Mouse (Mus musculus) kidney, adult 2 months (tissue): ENCODE results near the gene Slc9a7. TPM values are rescaled to one million over a fixed set of nuclear protein-coding genes. Genes with fewer than 3 reads are reported as not detected.
A peak's percentile ranks its signal among the peaks of the same experiment; 100 is the strongest.

Source experiments
- DNase-seq: peaks from one replicate; pipeline ENCODE4 v3.0.0; 2021
- H3K27ac ChIP-seq: fragments of 200-500 bp; 2 replicates; pipeline ENCODE4 v1.5.1; 2012; ENCODE audit warnings: low read depth, low read length, control low read depth, inconsistent platforms; ENCODE audit not compliant: insufficient read depth
- H3K27me3 ChIP-seq: fragments of 200-500 bp; replicated peaks from 2 replicates; pipeline ENCODE4 v1.6.1; 2012; ENCODE audit warnings: mild to moderate bottlenecking, moderate library complexity, low read length, inconsistent platforms; ENCODE audit not compliant: control insufficient read depth, insufficient read depth
- H3K36me3 ChIP-seq: fragments of 200-500 bp; 2 replicates; pipeline ENCODE4 v1.6.1; 2012; ENCODE audit warnings: mild to moderate bottlenecking, moderate library complexity, low read length, inconsistent platforms; ENCODE audit not compliant: control insufficient read depth, insufficient read depth
- H3K4me1 ChIP-seq: fragments of 200-500 bp; 2 replicates; pipeline ENCODE4 v1.6.1; 2011; ENCODE audit warnings: low read length; ENCODE audit not compliant: control insufficient read depth, insufficient read depth
- H3K4me3 ChIP-seq: fragments of 200-500 bp; 2 replicates; pipeline ENCODE4 v1.5.1; 2011; ENCODE audit warnings: mild to moderate bottlenecking, low read depth, low read length, control low read depth; ENCODE audit not compliant: insufficient read depth
- CTCF ChIP-seq: fragments of 200-500 bp; conservative IDR thresholded peaks from 2 replicates; pipeline ENCODE4 v1.5.1; 2011; ENCODE audit warnings: low read depth, mild to moderate bottlenecking, control low read depth, low read length, moderate library complexity, mixed read lengths; ENCODE audit not compliant: insufficient read depth, insufficient read length
- POLR2A ChIP-seq: fragments of 200-500 bp; IDR thresholded peaks from one replicate; pipeline ENCODE4 v1.6.1; 2011; ENCODE audit warnings: low read depth, low read length, control low read depth
- WGBS: fragments of 180-500 bp; shearing (Covaris S2); methylation state at CpG from one replicate; pipeline ENCODE4 v1.1.7; 2018; 5-methylcytosine and 5-hydroxymethylcytosine counted together
- polyA plus RNA-seq: library from polyadenylated mRNA; depleted of rRNA; stranded (reverse); fragments of >200 nt; gene quantifications from 2 replicates; pipeline ENCODE4 v1.2.3, GENCODE M21; 2012

Slc9a7 gene
- polyA plus RNA-seq, 1 experiment = 1.9 TPM

DNA sequence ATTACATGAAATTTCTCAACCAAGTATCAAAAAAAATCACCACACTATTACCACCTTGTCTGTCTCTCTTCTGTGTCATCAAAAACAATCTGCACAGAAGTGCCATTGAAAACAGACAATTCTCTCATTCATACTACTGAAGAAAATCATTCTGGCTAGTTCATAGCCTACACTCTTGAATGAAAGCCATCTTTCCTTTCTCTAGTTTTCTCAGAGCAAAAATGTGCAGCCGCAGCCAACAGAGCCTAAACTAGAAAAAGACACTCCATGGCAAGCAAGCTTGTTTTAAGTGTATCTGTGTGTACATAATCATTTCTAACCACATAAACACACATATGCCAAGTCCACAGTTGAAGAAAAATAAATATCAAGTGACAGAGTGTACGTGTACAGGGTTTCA, 27.2 kb downstream of the Slc9a7 start:
- H3K4me1 ChIP-seq = no peaks in the 10 kb centered on the region
- no peaks in the 10 kb centered on the region for H3K36me3 ChIP-seq
- no peak for DNase-seq
- WGBS = 85% methylated on average over 2 of the region's 2 CpGs
- no peak overlapping the region for H3K4me3 ChIP-seq
- no peaks in the 10 kb centered on the region for H3K27me3 ChIP-seq
- no peak for TF ChIP-seq POLR2A
- TF ChIP-seq CTCF = no peak
- H3K27ac ChIP-seq = no peak overlapping the region

DNA sequence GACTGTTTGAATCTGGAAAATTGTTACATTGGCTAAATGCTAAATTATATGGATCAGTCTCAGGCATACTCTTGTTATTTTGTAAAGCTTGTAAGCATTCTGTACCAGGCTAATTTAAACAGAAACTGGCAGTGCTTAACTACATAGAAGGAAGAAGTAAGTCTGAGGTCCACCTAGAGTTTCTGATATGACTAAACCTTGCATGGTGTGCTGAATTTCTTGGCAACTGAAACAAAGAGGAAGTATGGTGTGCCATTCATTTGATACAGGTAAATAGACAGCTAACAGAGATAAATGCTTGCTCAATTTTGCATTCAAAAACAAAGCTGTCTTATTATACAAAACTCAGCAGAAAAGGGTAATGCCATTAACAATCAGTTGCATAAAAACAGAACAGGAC, 63.5 kb downstream of the Slc9a7 start:
- TF ChIP-seq POLR2A (no peak), CTCF (no peak)
- no peaks in the 10 kb centered on the region for H3K4me1 ChIP-seq
- DNase-seq = no peak
- no peaks in the 10 kb centered on the region for H3K27me3 ChIP-seq
- no peak overlapping the region for H3K27ac ChIP-seq
- no peaks in the 10 kb centered on the region for H3K36me3 ChIP-seq
- no peak overlapping the region for H3K4me3 ChIP-seq

DNA sequence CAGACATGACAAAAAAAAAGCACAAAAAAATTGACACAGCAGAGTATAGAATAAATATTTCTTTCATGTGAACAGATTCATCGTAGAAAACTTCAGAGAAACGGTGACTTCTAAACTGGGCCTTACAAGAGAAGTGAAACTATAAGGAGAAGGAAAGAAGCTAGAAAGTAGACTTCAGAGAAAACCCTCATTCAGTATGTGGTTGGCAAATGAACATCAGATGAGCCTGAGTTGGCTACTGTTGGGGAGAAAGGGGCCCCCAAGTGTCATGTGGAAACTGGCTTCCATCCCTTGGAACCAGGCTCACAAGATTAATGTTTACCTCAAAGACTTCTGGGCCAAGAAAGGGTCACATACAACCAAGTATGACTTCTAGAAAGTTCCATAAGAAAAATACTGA, 70.1 kb downstream of the Slc9a7 start:
- no peaks in the 10 kb centered on the region for H3K27me3 ChIP-seq
- H3K4me1 ChIP-seq = no peaks in the 10 kb centered on the region
- WGBS = 97% methylated on average over 2 of the region's 2 CpGs
- no peak for DNase-seq
- H3K4me3 ChIP-seq = no peak overlapping the region
- no peak overlapping the region for H3K27ac ChIP-seq
- no peak for TF ChIP-seq POLR2A
- TF ChIP-seq CTCF = no peak
- no peaks in the 10 kb centered on the region for H3K36me3 ChIP-seq

DNA sequence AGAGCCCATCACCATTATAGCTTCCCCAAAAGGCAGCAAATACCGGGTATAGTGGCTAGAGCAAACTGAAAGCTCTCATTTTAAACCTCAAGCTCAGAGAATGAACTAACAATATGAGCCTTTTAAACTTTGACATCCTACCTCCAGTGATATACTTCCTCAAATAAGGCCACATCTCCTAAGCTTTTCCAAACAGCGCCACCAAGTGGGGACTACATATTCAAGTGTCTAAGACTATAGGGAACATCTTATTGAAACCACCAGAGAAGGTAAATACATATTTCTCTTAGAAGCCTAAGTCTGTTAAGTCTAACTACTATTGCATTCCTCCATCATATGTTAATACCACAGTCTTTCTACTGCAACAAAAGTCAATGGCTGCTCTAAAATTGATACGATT, 106.0 kb downstream of the Slc9a7 start:
- 84% methylated on average over 3 of the region's 3 CpGs for WGBS
- DNase-seq = no peak

DNA sequence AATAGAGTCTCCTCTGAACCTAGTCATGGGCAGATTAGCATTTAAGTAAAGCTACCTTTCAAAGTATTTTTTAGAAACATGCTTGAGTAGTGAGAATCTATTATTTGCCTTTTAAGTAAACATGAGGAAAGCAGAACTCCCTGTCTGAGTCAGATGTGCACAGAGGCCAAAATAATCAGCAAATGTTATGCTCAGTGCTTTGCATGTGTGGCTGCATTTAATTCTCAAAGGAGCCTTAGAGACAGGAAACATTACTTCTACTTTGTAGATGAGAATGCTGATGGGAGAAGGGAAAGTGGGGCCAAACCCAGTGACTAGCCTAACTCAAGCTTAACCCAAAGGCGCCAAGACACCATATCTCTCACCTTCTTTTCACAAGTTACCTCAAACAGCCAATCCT, 114.8 kb downstream of the Slc9a7 start:
- H3K4me3 ChIP-seq = no peak overlapping the region
- no peak overlapping the region for H3K27ac ChIP-seq
- 94% methylated on average over 1 of the region's 1 CpGs for WGBS
- no peaks in the 10 kb centered on the region for H3K36me3 ChIP-seq
- no peak for DNase-seq
- TF ChIP-seq POLR2A = no peak
- TF ChIP-seq CTCF = no peak
- no peaks in the 10 kb centered on the region for H3K27me3 ChIP-seq
- H3K4me1 ChIP-seq = no peaks in the 10 kb centered on the region

More for the DNA sequence above, 106.0 kb downstream of the Slc9a7 start:
- H3K4me1 ChIP-seq = no peaks in the 10 kb centered on the region
- no peaks in the 10 kb centered on the region for H3K27me3 ChIP-seq
- no peak overlapping the region for H3K4me3 ChIP-seq
- TF ChIP-seq POLR2A (no peak), CTCF (no peak)
- no peak overlapping the region for H3K27ac ChIP-seq
- H3K36me3 ChIP-seq = no peaks in the 10 kb centered on the region

DNA sequence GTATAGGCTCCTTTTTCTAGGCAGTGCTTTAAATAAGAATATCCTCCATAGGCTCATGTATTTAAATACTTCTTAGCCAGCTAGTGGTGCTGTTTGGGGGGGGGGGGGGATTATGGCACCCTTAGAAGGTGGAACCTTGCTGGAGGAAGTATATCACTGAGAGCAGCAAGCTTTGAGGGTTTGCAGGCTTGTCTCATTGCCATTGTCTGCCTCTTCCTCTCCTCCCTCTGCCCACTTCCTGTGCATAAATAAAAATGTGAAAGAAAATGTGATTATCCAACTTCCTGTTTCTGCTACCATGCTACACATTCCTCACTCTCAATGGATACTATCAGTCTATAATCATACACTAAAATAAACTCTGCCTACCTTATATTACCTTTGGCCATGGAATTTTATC, 123.2 kb downstream of the Slc9a7 start:
- no peaks in the 10 kb centered on the region for H3K4me1 ChIP-seq
- H3K36me3 ChIP-seq = no peaks in the 10 kb centered on the region
- H3K27ac ChIP-seq = no peak overlapping the region
- H3K27me3 ChIP-seq = no peaks in the 10 kb centered on the region
- TF ChIP-seq CTCF (no peak), POLR2A (no peak)
- no peak overlapping the region for H3K4me3 ChIP-seq
- DNase-seq = no peak

DNA sequence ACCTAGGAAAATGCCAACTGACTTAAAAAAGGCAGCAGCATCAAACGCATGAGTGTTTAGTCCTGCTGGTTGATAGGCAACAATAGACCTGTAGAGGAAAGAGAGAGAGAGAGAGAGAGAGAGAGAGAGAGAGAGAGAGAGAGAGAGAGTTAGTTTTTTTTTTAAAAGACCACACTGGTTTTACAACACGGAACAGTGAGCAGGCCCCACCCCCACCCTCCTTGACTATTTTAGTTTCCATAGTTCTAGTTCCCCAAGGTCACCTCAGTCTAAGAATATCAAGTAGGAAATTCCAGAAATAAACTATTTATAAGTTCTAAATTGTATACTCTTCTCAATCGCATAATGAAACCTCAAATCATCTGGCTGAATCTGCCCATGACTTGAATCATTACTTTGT, 126.6 kb downstream of the Slc9a7 start:
- no peak for DNase-seq
- Histone ChIP-seq H3K27ac (no peak overlapping the region), H3K36me3 (no peaks in the 10 kb centered on the region), H3K4me3 (no peak overlapping the region), H3K4me1 (no peaks in the 10 kb centered on the region), H3K27me3 (no peaks in the 10 kb centered on the region)
- TF ChIP-seq CTCF = no peak
- no peak for TF ChIP-seq POLR2A
- 41% methylated on average over 3 of the region's 3 CpGs for WGBS

DNA sequence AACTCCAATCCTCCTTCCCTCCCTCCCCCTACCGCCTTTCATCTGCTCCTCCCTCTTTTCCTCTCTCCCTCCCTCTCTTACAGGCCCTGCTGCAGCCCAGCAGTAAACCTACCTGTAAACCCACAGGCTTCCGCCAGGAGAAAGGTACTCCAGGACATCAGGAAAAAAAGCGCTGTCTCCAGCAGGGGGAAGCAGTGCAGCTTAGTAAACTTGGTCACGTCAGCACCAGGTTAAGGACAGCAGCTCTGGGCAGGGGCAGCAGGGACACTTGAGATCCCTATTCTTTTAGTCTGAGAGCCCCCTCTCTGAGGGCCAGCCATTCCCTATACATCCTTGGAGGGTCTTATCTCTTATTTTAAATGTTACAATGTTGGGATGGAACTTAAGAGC, 129.3 kb downstream of the Slc9a7 start:
- TF ChIP-seq POLR2A = no peak
- TF ChIP-seq CTCF = peak; percentile 71
- H3K27ac ChIP-seq = no peak overlapping the region

More for the DNA sequence above, 129.3 kb downstream of the Slc9a7 start:
- Histone ChIP-seq H3K36me3 (no peaks in the 10 kb centered on the region), H3K4me3 (no peak overlapping the region), H3K4me1 (no peaks in the 10 kb centered on the region; the same call in 1 of the 2 replicates), H3K27me3 (no peaks in the 10 kb centered on the region)
- 18% methylated on average over 3 of the region's 4 CpGs for WGBS
- DNase-seq = peak; percentile 77
